Mouse (Mus musculus): Measurements from ENCODE around the gene Vav3.
"Not testable (repeated sequence)": the region's sequence is repeated elsewhere in the genome, so short reads cannot be mapped to it uniquely, and the experiment has no call there.

Gene Vav3

GRCm38 (mm10) chr3:109446903-109447302 lies 106.5 kb downstream of the Vav3 start:
- DNase-seq: no peak

GRCm38 (mm10) chr3:109448249-109448648 lies 107.8 kb downstream of the Vav3 start:
- DNase-seq: not testable (repeated sequence)

GRCm38 (mm10) chr3:109451966-109452365 lies 111.5 kb downstream of the Vav3 start:
- no peak for DNase-seq

GRCm38 (mm10) chr3:109454633-109455032 lies 114.2 kb downstream of the Vav3 start:
- no peak for DNase-seq

- no peak for DNase-seq
These were observed 115.9 kb downstream of the Vav3 start for GRCm38 (mm10) chr3:109456340-109456739.

- no peak for DNase-seq
These were observed 123.2 kb downstream of the Vav3 start for GRCm38 (mm10) chr3:109463684-109464083.

- DNase-seq: no peak
These were observed 124.1 kb downstream of the Vav3 start for GRCm38 (mm10) chr3:109464600-109464999.

- no peak for DNase-seq
These were observed 126.1 kb downstream of the Vav3 start for GRCm38 (mm10) chr3:109466541-109466940.

GRCm38 (mm10) chr3:109467288-109467687 lies 126.8 kb downstream of the Vav3 start:
- no peak for DNase-seq

- DNase-seq: peak; percentile 10
These were observed 129.0 kb downstream of the Vav3 start for GRCm38 (mm10) chr3:109469465-109469864.

- DNase-seq: no peak
These were observed 130.3 kb downstream of the Vav3 start for GRCm38 (mm10) chr3:109470651-109471255.

GRCm38 (mm10) chr3:109476521-109476920 lies 136.1 kb downstream of the Vav3 start:
- DNase-seq: no peak

GRCm38 (mm10) chr3:109478297-109478696 lies 137.8 kb downstream of the Vav3 start:
- DNase-seq: no peak

GRCm38 (mm10) chr3:109480625-109481024 lies 140.2 kb downstream of the Vav3 start:
- DNase-seq: no peak

- DNase-seq: no peak
These were observed 146.3 kb downstream of the Vav3 start for GRCm38 (mm10) chr3:109486786-109487185.

GRCm38 (mm10) chr3:109487823-109488222 lies 147.4 kb downstream of the Vav3 start:
- no peak for DNase-seq

- no peak for DNase-seq
These were observed 148.3 kb downstream of the Vav3 start for GRCm38 (mm10) chr3:109488750-109489171.

- DNase-seq: no peak
These were observed 150.3 kb downstream of the Vav3 start for GRCm38 (mm10) chr3:109490561-109491296.

- DNase-seq: peak; percentile 44
These were observed 151.1 kb downstream of the Vav3 start for GRCm38 (mm10) chr3:109491568-109491967.

- no peak for DNase-seq
These were observed 156.0 kb downstream of the Vav3 start for GRCm38 (mm10) chr3:109496461-109496860.

- no peak for DNase-seq
These were observed 156.6 kb downstream of the Vav3 start for GRCm38 (mm10) chr3:109497074-109497473.

- no peak for DNase-seq
These were observed 159.5 kb downstream of the Vav3 start for GRCm38 (mm10) chr3:109499861-109500456.

GRCm38 (mm10) chr3:109509784-109510183 lies 169.3 kb downstream of the Vav3 start:
- no peak for DNase-seq

GRCm38 (mm10) chr3:109511849-109512248 lies 171.4 kb downstream of the Vav3 start:
- no peak for DNase-seq
